Comparison of ENCODE assay signal across 19 mouse cellular contexts in genomic region chr10:84722711-84723110, GRCm38 (mm10). TPM values are rescaled to one million over a fixed set of nuclear protein-coding genes. Genes with fewer than 3 reads are reported as not detected.
"Had no signal": no experiment of that assay in that cellular context is flagged by ENCODE, and none has a peak within 500 bp of the region (broad histone marks: within the 10 kb centered on the region; RNA-seq: fewer than 3 reads in every experiment).

No protein-coding gene starts in this region.

- H3K9me3 ChIP-seq: limb, embryonic 12.5 days; liver, embryonic 13.5 days; lung, embryonic 15.5 days; megakaryocyte, embryonic 14.5 days; neural tube, embryonic 12.5 days had no signal

- H3K27me3 ChIP-seq: limb, embryonic 12.5 days; liver, embryonic 13.5 days; lung, embryonic 15.5 days; megakaryocyte, embryonic 14.5 days; neural tube, embryonic 12.5 days had no signal

- H3K9ac ChIP-seq: limb, embryonic 12.5 days; liver, embryonic 13.5 days; liver, postnatal 0 days; lung, embryonic 15.5 days; neural tube, embryonic 12.5 days had no signal

- H3K4me3 ChIP-seq: limb, embryonic 12.5 days; liver, embryonic 13.5 days; lung, embryonic 15.5 days; megakaryocyte, embryonic 14.5 days; neural tube, embryonic 12.5 days had no signal

- H3K27ac ChIP-seq: kidney, postnatal 0 days; limb, embryonic 12.5 days; liver, embryonic 13.5 days; lung, embryonic 15.5 days; macrophage; neural tube, embryonic 12.5 days had no signal

- ATAC-seq: liver, postnatal 0 days had no signal

- DNase-seq: kidney, adult 11 months; kidney, adult 9 months; kidney, postnatal 36 days; liver; liver, embryonic 13.5 days; liver, postnatal 0 days; lung, postnatal 14 days; right cerebral cortex, postnatal 4 days; spleen, adult 18-20 months; thymus, adult 18-20 months; thymus, postnatal 25 days had no signal

- H3K4me2 ChIP-seq: limb, embryonic 12.5 days; liver, embryonic 13.5 days; lung, embryonic 15.5 days; neural tube, embryonic 12.5 days had no signal

- H3K4me1 ChIP-seq: limb, embryonic 12.5 days; liver, embryonic 13.5 days; lung, embryonic 15.5 days had no signal

RNA-seq across cellular contexts. Expression of gene Rfx4, which starts 33.2 kb away (rescaled TPM):
- polyA plus RNA-seq: intestine, embryonic 14.5 days; liver, embryonic 13.5 days; liver, postnatal 0 days; lung, embryonic 15.5 days; macrophage; stomach, embryonic 14.5 days had no signal
